Mouse (Mus musculus) myocyte (in vitro differentiated cells): ENCODE data around the gene Sec22b.

Source experiments
- CEBPB ChIP-seq: IDR thresholded peaks from 2 replicates; pipeline ENCODE4 v1.6.1; 2011; ENCODE audit warnings: mild to moderate bottlenecking, moderate library complexity; ENCODE audit not compliant: poor library complexity, insufficient read depth, severe bottlenecking
- E2F4 ChIP-seq: IDR thresholded peaks from one replicate; pipeline ENCODE4 v1.6.1; 2011; ENCODE audit warnings: mild to moderate bottlenecking, control low read depth, moderate library complexity; ENCODE audit not compliant: insufficient read depth
- MAX ChIP-seq: IDR thresholded peaks from one replicate; pipeline ENCODE4 v1.6.1; 2011; ENCODE audit warnings: low read depth, mild to moderate bottlenecking, control low read depth
- MYOD1 ChIP-seq, 3 experiments: IDR thresholded peaks; one replicate each; pipeline ENCODE4 v1.6.1; 2011; ENCODE audit warnings: control low read depth in 2 of 3, low read depth in 2 of 3, mild to moderate bottlenecking in 2 of 3, moderate library complexity in 1 of 3; ENCODE audit not compliant: insufficient read length in 2 of 3, control insufficient read depth in 1 of 3
- MYOG ChIP-seq, 3 experiments: IDR thresholded peaks; one replicate each; pipeline ENCODE4 v1.6.1; 2011; ENCODE audit warnings: control low read depth in 2 of 3, low read depth in 2 of 3, mild to moderate bottlenecking in 2 of 3; ENCODE audit not compliant: insufficient read length in 2 of 3, control insufficient read depth in 1 of 3, insufficient read depth in 1 of 3
- POLR2A ChIP-seq: IDR thresholded peaks from one replicate; pipeline ENCODE4 v1.6.1; 2011; ENCODE audit warnings: low read depth, mild to moderate bottlenecking, control low read depth, moderate library complexity; ENCODE audit not compliant: insufficient read length
- POLR2AphosphoS2 ChIP-seq: IDR thresholded peaks from one replicate; pipeline ENCODE4 v1.6.1; 2011; ENCODE audit warnings: low read depth, control low read depth; ENCODE audit not compliant: insufficient read length
- REST ChIP-seq: IDR thresholded peaks from one replicate; pipeline ENCODE4 v1.6.1; 2011; ENCODE audit warnings: mild to moderate bottlenecking, control low read depth, moderate library complexity; ENCODE audit not compliant: insufficient read depth, insufficient read length
- SRF ChIP-seq: IDR thresholded peaks from one replicate; pipeline ENCODE4 v1.6.1; 2011; ENCODE audit warnings: low read depth; ENCODE audit not compliant: control insufficient read depth, insufficient read length
- TCF3 ChIP-seq: IDR thresholded peaks from one replicate; pipeline ENCODE4 v1.6.1; 2011; ENCODE audit warnings: low read depth, control low read depth; ENCODE audit not compliant: insufficient read length
- USF1 ChIP-seq: IDR thresholded peaks from one replicate; pipeline ENCODE4 v1.6.1; 2011; ENCODE audit warnings: low read depth, mild to moderate bottlenecking, control low read depth, moderate library complexity

DNA sequence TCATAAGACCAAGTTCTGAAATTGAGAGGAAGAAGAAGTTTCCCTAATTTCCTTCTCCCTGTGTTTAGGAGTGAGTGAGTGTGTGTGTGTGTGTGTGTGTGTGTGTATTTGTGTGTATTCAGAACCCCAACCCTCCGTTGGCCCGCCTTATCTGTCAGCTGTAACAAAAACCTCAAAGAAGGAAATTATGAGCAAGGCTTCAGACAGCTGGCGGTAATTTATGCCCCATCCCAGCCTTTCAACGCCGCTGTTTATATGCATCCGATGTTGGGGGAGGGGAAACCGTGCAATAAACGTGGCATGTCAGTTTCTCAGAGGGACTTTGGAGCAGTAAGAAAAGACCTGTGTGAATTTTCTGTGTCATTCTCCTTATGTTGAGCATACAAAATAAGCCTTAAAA is 24.7 kb upstream of the Sec22b start:
- no peak for TF ChIP-seq SRF
- no peak for TF ChIP-seq USF1
- no peak for TF ChIP-seq POLR2A
- TF ChIP-seq MYOD1 (IDR thresholded peaks at IDR 0.05; ENCODE audit: control insufficient read depth in 1 of 3, insufficient read length in 2 of 3, low read depth in 2 of 3) = peak in 2 of 3 experiments; percentile 22 to 31
- TF ChIP-seq MAX = no peak
- no peak for TF ChIP-seq TCF3
- no peak for TF ChIP-seq CEBPB
- TF ChIP-seq POLR2AphosphoS2 = no peak
- TF ChIP-seq MYOG (IDR thresholded peaks at IDR 0.05; ENCODE audit: control insufficient read depth in 1 of 3, insufficient read depth in 1 of 3, insufficient read length in 2 of 3, low read depth in 2 of 3) = peak in 1 of 3 experiments; percentile 70
- no peak for TF ChIP-seq E2F4
- no peak for TF ChIP-seq REST
